9 mouse cellular contexts compared by ENCODE assay signal in genomic region chr9:29654885-29655284, GRCm38 (mm10).
DNase-seq lines count a peak whose midpoint lies in the region; ATAC-seq and TF ChIP-seq lines count a peak whose summit lies in the region.
"Had no signal": no experiment of that assay in that cellular context is flagged by ENCODE, and none has a peak within 500 bp of the region (broad histone marks: within the 10 kb centered on the region; RNA-seq: fewer than 3 reads in every experiment).

No protein-coding gene starts in this region.

- H3K9ac ChIP-seq in heart, postnatal 0 days (replicated peaks; ENCODE audit: low read depth, low read length): no peak overlapping the region
- H3K9ac ChIP-seq in heart, embryonic 12.5 days: no peak overlapping the region

- H3K27ac ChIP-seq in heart, postnatal 0 days (ENCODE audit: low read depth): no peak overlapping the region
- no peak overlapping the region for H3K27ac ChIP-seq in heart, embryonic 12.5 days (ENCODE audit: poor library complexity, severe bottlenecking)

- H3K4me1 ChIP-seq in heart, postnatal 0 days (ENCODE audit: control insufficient read depth, insufficient read depth): no peaks in the 10 kb centered on the region
- H3K4me1 ChIP-seq in heart, embryonic 12.5 days (replicated peaks): peaks cover 8% of the 10 kb centered on the region; the same call in 1 of the 2 replicates

- TF ChIP-seq EP300 in heart, postnatal 0 days (IDR thresholded peaks at IDR 0.05; ENCODE audit: low read depth): no peak

- H3K27me3 ChIP-seq in heart, postnatal 0 days (ENCODE audit: control insufficient read depth, insufficient read depth, low read length): 0 out of 2 replicates have a peak, but pooled peaks cover 5% of the 10 kb centered on the region
- 0 out of 2 replicates have a peak, but pooled peaks cover 3% of the 10 kb centered on the region for H3K27me3 ChIP-seq in heart, embryonic 12.5 days (replicated peaks)

- TF ChIP-seq CTCF in heart, postnatal 0 days (IDR thresholded peaks at IDR 0.05; ENCODE audit: low read depth): peak; percentile 87

- intact Hi-C loops in left cerebral cortex, postnatal 36 days (cut with DNase I): no loop called here

- WGBS in heart, postnatal 0 days: 9% methylated on average over 6 of the region's 6 CpGs
- WGBS in heart, embryonic 12.5 days: 13% methylated on average over 6 of the region's 6 CpGs

- no peak for ATAC-seq in heart, postnatal 0 days (ENCODE audit: insufficient read depth, low read depth)
- no peak for ATAC-seq in heart, embryonic 12.5 days (ENCODE audit: insufficient number of reproducible peaks, low FRiP score)

- no peaks in the 10 kb centered on the region for H3K9me3 ChIP-seq in heart, postnatal 0 days (replicated peaks; ENCODE audit: control insufficient read depth, low read length)
- no peaks in the 10 kb centered on the region for H3K9me3 ChIP-seq in heart, embryonic 12.5 days (replicated peaks)

- no peak overlapping the region for H3K4me3 ChIP-seq in heart, postnatal 0 days (ENCODE audit: low read depth, low read length)
- no peak overlapping the region for H3K4me3 ChIP-seq in heart, embryonic 12.5 days
- H3K4me3 ChIP-seq: myocyte had no signal

- no peak overlapping the region for H3K4me2 ChIP-seq in heart, postnatal 0 days (ENCODE audit: low read depth, low read length)
- no peak overlapping the region for H3K4me2 ChIP-seq in heart, embryonic 12.5 days

- peak; percentile 46 for DNase-seq in heart, postnatal 0 days (ENCODE audit: low spot score)
- DNase-seq in thymus, postnatal 0 days (ENCODE audit: low spot score): peak; percentile 31
- DNase-seq in thymus, adult 18-20 months: no peak
- peak; percentile 56 to 67 for DNase-seq in cerebellum, postnatal 36 days
- DNase-seq in left cerebral cortex, postnatal 36 days (ENCODE audit: low spot score in 2 of 2): peak; percentile 44 to 45
- peak; percentile 40 for DNase-seq in right cerebral cortex, postnatal 14 days
- no peak for DNase-seq in spleen, postnatal 14 days (ENCODE audit: low spot score in 2 of 2)

- no peaks in the 10 kb centered on the region for H3K36me3 ChIP-seq in heart, postnatal 0 days (replicated peaks; ENCODE audit: control insufficient read depth, insufficient read depth, low read length)
- H3K36me3 ChIP-seq in heart, embryonic 12.5 days: no peaks in the 10 kb centered on the region

Comparison
In these comparisons a context has a peak if more than half of its experiments do, and no peak if none do; other contexts are left out.
1. DNase-seq: peak in heart, postnatal 0 days (single experiment), thymus, postnatal 0 days (single experiment), cerebellum, postnatal 36 days (2 of 2), left cerebral cortex, postnatal 36 days (2 of 2) and right cerebral cortex, postnatal 14 days (single experiment); none in thymus, adult 18-20 months (0 of 2) and spleen, postnatal 14 days (0 of 2).